In genomic region chr17:25610151-25610550, GRCm38 (mm10) we compare ENCODE assay signal across 9 mouse cellular contexts. TPM values are rescaled to one million over a fixed set of nuclear protein-coding genes. Genes with fewer than 3 reads are reported as not detected.
DNase-seq lines count a peak whose midpoint lies in the region; ATAC-seq lines count a peak whose summit lies in the region.
"Had no signal": no experiment of that assay in that cellular context is flagged by ENCODE, and none has a peak within 500 bp of the region (broad histone marks: within the 10 kb centered on the region; RNA-seq: fewer than 3 reads in every experiment).

No protein-coding gene starts in this region.

- DNase-seq in layer of hippocampus, adult 11-12 months (ENCODE audit: low spot score), result peak; percentile 54
- DNase-seq in layer of hippocampus, adult 8-10 months (ENCODE audit: low spot score in 2 of 2), result no peak
- peak; percentile 18 for DNase-seq in adipocyte (ENCODE audit: low spot score)
- peak; percentile 39 to 75 for DNase-seq in cerebellum, postnatal 4 days (ENCODE audit: low spot score in 2 of 2)
- DNase-seq in embryo, embryonic 10.5 days (ENCODE audit: low spot score), result no peak

- H3K27me3 ChIP-seq in hindbrain, embryonic 12.5 days, result no peaks in the 10 kb centered on the region
- no peaks in the 10 kb centered on the region for H3K27me3 ChIP-seq in neural tube, embryonic 15.5 days (replicated peaks)
- H3K27me3 ChIP-seq: embryonic facial prominence, embryonic 13.5 days had no signal

- no peak overlapping the region for H3K4me2 ChIP-seq in hindbrain, embryonic 12.5 days (replicated peaks)
- H3K4me2 ChIP-seq in neural tube, embryonic 15.5 days, result no peak overlapping the region; the same call in 1 of the 2 replicates
- H3K4me2 ChIP-seq: embryonic facial prominence, embryonic 13.5 days had no signal

- ATAC-seq in hindbrain, embryonic 12.5 days (ENCODE audit: low FRiP score), result peak; percentile 45; the same call in 1 of the 2 replicates
- 0 out of 2 replicates have a peak, but pooled peaks have one; percentile 25 for ATAC-seq in neural tube, embryonic 15.5 days (ENCODE audit: low FRiP score)
- ATAC-seq in granulocyte monocyte progenitor cell, adult 5-6 weeks (replicated peaks; ENCODE audit: poor library complexity, severe bottlenecking), result no peak

- no peaks in the 10 kb centered on the region for H3K9me3 ChIP-seq in hindbrain, embryonic 12.5 days (replicated peaks)
- H3K9me3 ChIP-seq in neural tube, embryonic 15.5 days (replicated peaks), result no peaks in the 10 kb centered on the region
- H3K9me3 ChIP-seq: embryonic facial prominence, embryonic 13.5 days had no signal

- 53% methylated on average over 9 of the region's 9 CpGs for WGBS in hindbrain, embryonic 12.5 days
- 48% methylated on average over 9 of the region's 9 CpGs for WGBS in neural tube, embryonic 15.5 days

- H3K9ac ChIP-seq in hindbrain, embryonic 12.5 days, result no peak overlapping the region
- no peak overlapping the region for H3K9ac ChIP-seq in neural tube, embryonic 15.5 days (replicated peaks)
- H3K9ac ChIP-seq: embryonic facial prominence, embryonic 13.5 days had no signal

- H3K36me3 ChIP-seq in hindbrain, embryonic 12.5 days, result peaks cover 23% of the 10 kb centered on the region
- H3K36me3 ChIP-seq in neural tube, embryonic 15.5 days, result peaks cover 11% of the 10 kb centered on the region

- H3K4me3 ChIP-seq in hindbrain, embryonic 12.5 days, result no peak overlapping the region
- no peak overlapping the region for H3K4me3 ChIP-seq in neural tube, embryonic 15.5 days (replicated peaks)
- H3K4me3 ChIP-seq: embryonic facial prominence, embryonic 13.5 days had no signal

- H3K27ac ChIP-seq in hindbrain, embryonic 12.5 days, result peak overlapping the region; percentile 56; the same call in 1 of the 2 replicates
- peak overlapping the region; percentile 60 for H3K27ac ChIP-seq in neural tube, embryonic 15.5 days (replicated peaks)

- H3K4me1 ChIP-seq in hindbrain, embryonic 12.5 days, result peaks cover 36% of the 10 kb centered on the region
- H3K4me1 ChIP-seq in neural tube, embryonic 15.5 days, result peaks cover 27% of the 10 kb centered on the region

RNA-seq across cellular contexts. Expression of gene Lmf1, which starts 31.3 kb away (rescaled TPM):
- 10 to 100 TPM; 27.0 to 33.4 (median 28.4) TPM for total RNA-seq in layer of hippocampus, adult 8-10 months (2022)
- 25.7 and 26.2 TPM in 2 replicates for polyA plus RNA-seq in hindbrain, embryonic 12.5 days (2016; fragmentation: Nextera tagmentation; extraction: Ambion mirVana)
- polyA plus RNA-seq in neural tube, embryonic 15.5 days (2015; fragmentation: Nextera tagmentation; extraction: Ambion mirVana), result 26.2 and 26.9 TPM in 2 replicates
- total RNA-seq in granulocyte monocyte progenitor cell, adult 5-6 weeks (2014; fragmentation: Nextera tagmentation), result 34.0 and 36.8 TPM in 2 replicates
- 6.9 and 10.7 TPM in 2 replicates for total RNA-seq in granulocyte monocyte progenitor cell, adult 5-6 weeks (2017)

RNA-seq across cellular contexts. Expression of gene Sox8, which starts 39.7 kb away (rescaled TPM):
- total RNA-seq in layer of hippocampus, adult 8-10 months (2022), result 10 to 100 TPM; 47.4 to 54.5 (median 52.1) TPM
- polyA plus RNA-seq in hindbrain, embryonic 12.5 days (2016; fragmentation: Nextera tagmentation; extraction: Ambion mirVana), result 11.8 and 12.7 TPM in 2 replicates
- polyA plus RNA-seq in neural tube, embryonic 15.5 days (2015; fragmentation: Nextera tagmentation; extraction: Ambion mirVana), result 16.0 and 16.9 TPM in 2 replicates
- total RNA-seq in granulocyte monocyte progenitor cell, adult 5-6 weeks (2014; fragmentation: Nextera tagmentation), result 1.1 TPM in 1 of 2 replicates, not detected in the other
- not detected in 2 replicates for total RNA-seq in granulocyte monocyte progenitor cell, adult 5-6 weeks (2017)

Comparison
In these comparisons a context has a peak if more than half of its experiments do, and no peak if none do; other contexts are left out.
1. DNase-seq: peak in layer of hippocampus, adult 11-12 months (single experiment), adipocyte (single experiment) and cerebellum, postnatal 4 days (2 of 2); none in layer of hippocampus, adult 8-10 months (0 of 2) and embryo, embryonic 10.5 days (single experiment).
2. RNA of gene Sox8, which starts 39.7 kb away (total RNA-seq): 47.4 to 54.5 TPM in layer of hippocampus, adult 8-10 months; 1.1 TPM in granulocyte monocyte progenitor cell, adult 5-6 weeks; every median in the first group is over 10 times any median in the second.